Mouse (Mus musculus) spleen, adult 2 months (tissue): Measurements from ENCODE around the gene Syne3.

ENCODE experiments used
- CTCF ChIP-seq: fragments of 200-500 bp; IDR thresholded peaks from 2 replicates; pipeline ENCODE4 v1.5.1; 2011; ENCODE audit warnings: mild to moderate bottlenecking, inconsistent platforms; ENCODE audit not compliant: insufficient read depth, insufficient read length, insufficient replicate concordance; ENCODE audit errors: extremely low read depth
- POLR2A ChIP-seq: fragments of 200-500 bp; IDR thresholded peaks from 2 replicates; pipeline ENCODE4 v1.6.1; 2011; ENCODE audit warnings: low read depth, low read length, inconsistent platforms

DNA sequence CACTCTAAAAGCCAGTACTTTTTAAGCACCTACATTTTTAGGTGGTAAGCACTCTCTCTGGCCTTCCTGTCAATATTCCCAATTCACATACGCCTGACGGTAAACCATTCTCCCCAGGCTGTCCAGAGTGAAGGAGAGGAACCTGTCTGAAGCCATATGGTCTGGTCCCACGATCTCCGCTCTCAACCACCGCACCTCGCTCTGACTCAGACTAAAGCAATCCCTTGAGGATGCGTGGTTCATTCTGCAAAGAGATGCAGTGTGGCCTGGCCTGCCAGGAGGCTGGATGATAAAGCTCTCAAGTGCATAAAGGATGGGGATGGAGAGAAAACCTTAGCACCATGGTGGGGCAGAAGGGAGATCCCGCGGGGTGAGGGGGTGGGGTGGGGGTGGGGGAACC is 49.6 kb downstream of the Syne3 start:
- no peak for TF ChIP-seq POLR2A
- no peak for TF ChIP-seq CTCF
